Mouse (Mus musculus) heart, adult 18-20 months (tissue): ENCODE results near the gene Pld1. TPM values are rescaled to one million over a fixed set of nuclear protein-coding genes. Genes with fewer than 3 reads are reported as not detected.
A peak's percentile ranks its signal among the peaks of the same experiment; 100 is the strongest.

ENCODE experiments used
- DNase-seq, 2 experiments: peaks; one replicate each; pipeline ENCODE4 v3.0.0; 2021 to 2022; ENCODE audit warnings: mixed read lengths in 1 of 2
- total RNA-seq, 2 experiments: library from RNA; stranded (reverse); gene quantifications; 2 replicates each; pipeline ENCODE4 v1.2.3; 2021

Pld1 gene
- total RNA-seq, 2 experiments from 2014 or later, result 8.0 to 11.8 TPM

GRCm38 (mm10) chr3:28047599-28047998 is 109.1 kb downstream of the Pld1 start:
- DNase-seq, result no peak

GRCm38 (mm10) chr3:28049526-28049925 is 111.0 kb downstream of the Pld1 start:
- peak in 1 of 2 experiments; percentile 11 for DNase-seq

DNA sequence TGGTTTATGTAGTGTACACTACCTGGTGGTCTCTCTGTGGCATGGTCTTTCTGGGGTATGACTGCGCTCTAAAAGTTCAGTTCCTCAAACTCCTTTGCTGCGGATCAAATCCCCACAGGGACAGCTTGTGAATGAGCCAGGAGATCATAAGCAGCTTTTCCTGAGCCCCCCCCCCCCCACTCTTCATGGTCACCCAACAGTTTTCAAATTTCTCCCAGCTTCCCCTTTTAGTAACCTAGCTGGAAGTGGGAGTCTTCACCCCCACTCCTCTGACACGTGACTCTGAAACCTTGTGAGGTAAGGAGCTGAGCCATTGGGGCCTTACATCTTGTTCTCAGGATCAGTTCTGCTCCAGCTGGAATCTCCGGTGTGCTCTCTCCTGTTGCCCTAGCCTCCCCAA is 114.6 kb downstream of the Pld1 start:
- DNase-seq, result no peak

- DNase-seq, result no peak
Measured at GRCm38 (mm10) chr3:28060713-28061112, 122.2 kb downstream of the Pld1 start.

DNA sequence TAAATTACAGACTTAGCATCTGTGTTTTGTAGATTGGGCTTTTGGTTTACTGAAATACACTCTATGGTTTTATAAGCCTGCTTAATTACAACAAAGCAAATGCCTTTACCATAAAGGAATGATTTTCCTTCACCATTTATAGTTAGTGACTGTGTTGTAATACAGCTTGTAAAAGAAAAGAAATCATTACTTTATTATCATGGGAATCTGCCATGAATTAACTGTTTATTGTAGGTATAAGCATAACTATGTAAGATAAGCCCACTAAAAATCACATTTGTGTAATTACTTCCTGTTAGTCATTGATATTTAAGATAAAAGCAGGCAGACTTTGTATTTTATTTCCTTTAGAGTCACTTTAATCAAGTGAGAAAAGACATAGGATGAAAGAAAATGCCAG is 122.7 kb downstream of the Pld1 start:
- DNase-seq, result no peak

- no peak for DNase-seq
Measured at GRCm38 (mm10) chr3:28079211-28079610, 140.7 kb downstream of the Pld1 start.

- DNase-seq, result peak; percentile 67 to 76
Measured at GRCm38 (mm10) chr3:28080116-28080515, 141.6 kb downstream of the Pld1 start.

DNA sequence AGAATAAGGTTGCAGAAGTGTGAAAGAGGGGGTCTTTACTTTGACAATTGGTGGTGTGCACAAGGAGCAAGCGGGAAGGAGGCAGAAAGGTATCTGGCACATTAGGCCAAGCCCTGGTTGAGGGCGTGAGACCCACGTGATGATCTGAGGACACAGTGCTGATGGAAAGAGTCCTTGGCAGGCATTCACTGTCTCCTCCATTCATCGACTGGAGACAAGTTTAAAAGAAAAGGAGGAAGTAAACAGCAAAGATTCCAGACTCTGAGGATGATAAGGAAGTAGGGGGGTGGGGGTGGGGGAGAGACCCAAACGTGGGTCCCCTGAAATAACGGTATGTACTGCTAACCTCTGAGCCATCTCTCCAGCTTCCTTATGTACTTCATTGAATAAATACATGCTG is 142.5 kb downstream of the Pld1 start:
- peak in 1 of 2 experiments; percentile 47 for DNase-seq

DNA sequence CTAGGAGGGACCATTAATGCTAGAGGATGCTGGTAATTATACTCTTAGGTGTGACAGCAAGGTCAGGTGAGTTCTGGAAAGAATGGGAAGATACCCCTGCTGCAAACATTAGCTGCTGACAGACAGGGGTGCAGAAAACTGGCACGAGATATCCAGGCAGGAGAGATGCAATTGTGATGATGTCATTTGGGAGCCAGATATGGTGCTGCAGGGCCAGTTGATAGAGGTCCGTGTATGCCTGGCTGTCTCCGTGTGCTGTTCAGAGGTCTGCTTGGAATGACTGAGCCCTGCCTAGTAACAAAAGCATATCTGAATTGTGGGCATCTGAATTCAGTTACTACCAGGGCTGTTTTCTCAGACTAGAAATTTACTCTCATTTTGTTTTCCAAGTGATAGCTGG is 144.7 kb downstream of the Pld1 start:
- DNase-seq, result no peak

- no peak for DNase-seq
Measured at GRCm38 (mm10) chr3:28084281-28084680, 145.8 kb downstream of the Pld1 start.

DNA sequence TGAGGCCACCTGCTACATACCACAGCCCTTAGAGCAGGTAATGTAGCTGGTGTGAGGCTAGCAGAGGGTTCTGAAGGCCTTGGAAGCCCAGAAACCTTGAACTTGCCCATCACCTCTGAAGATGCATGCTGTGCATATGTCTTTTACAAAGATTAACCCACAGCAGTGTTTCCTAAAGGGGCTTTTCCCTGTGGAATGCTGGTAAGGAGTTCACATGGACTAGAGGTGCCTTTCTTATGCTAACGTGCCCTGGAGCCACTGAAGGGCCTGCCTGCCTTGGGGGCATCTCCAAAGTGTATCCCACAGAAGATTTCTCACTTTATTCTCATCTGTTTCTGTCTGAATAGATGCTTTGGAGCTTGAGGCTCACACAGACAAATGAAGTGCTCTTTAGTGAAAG is 152.8 kb downstream of the Pld1 start:
- no peak for DNase-seq

DNA sequence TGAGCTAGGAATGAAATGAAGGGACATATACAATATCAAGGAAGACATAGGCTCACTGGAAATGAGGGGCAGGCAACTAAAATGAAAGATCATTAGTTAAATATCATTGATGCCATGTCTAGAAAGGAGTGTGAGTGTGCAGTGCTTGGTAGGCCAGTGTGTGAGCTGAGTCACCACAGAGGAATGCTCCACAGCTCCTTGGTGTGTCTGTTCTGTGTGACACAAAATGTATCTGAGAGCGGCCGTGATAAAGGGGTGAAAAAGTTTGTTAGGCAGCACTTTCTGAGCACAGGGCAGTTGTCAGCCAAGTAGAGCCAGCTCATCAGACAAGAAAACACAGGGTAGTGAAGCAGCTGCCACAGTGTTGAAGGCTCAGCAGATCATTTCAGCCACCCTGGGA is 153.2 kb downstream of the Pld1 start:
- no peak for DNase-seq

DNA sequence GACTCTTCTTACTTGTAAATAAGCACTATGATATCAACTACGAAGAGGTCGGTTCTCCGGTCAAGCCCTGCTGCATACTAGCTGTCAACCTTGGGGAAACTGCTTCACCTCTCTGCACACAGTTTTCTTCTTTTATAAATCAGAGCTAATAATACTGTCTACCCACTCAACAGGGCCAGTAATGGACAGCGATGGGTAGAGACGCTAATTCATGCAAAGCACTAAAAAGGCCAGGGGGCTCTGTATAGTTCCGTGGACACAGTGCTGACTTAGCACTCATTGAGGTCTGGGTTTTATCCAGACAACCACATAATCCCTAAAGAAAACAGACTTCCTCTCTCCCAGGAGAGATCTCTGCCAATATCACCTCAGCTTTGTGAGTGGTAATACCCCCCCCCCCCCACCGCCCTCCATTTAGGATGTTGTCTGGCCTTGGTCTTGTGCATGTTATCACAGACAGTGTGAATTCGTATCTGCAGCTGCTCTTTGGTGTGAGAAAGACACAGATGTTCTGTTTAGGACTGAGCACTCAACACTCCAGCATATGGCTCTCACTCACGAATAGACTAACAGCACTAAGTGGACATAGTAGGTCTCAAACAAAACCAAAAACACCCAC is 155.3 kb downstream of the Pld1 start:
- no peak for DNase-seq

DNA sequence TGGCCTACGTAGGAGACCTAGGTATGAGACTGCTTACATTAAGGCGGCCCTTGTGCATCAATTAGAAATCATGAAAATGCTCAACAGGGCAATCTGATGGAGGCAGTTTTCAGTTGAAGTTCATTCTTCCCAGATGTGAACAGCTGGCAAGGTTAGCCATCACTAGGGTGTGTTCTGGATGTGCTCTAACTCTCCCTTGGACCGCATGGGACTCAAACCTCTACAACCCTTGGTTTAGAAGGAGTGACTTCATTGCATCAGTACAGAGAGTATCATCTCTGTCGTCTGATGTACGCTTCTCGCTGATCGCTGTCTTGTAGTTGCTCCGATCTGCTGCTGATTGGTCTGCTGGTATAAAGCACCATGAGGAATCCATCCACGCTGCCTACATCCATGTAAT is 157.0 kb downstream of the Pld1 start:
- no peak for DNase-seq

DNA sequence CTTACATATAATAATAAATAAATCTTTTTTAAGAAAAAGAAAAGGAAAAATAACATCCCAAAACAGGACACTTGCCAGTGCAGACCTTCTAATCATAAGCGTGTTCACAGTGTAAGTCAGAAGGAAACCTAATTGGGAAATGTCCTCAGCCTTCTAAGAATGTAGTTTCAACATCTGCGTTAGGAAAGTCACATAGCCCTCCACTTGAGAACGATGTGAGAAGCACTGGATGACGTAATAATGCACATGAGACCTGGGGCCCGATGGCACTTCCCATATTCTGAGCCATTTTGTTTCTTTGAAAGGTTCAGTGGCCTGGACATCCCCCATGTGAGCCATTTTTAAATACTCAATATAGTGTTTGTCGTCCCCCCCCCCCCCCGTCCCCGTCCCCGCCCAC is 160.7 kb downstream of the Pld1 start:
- no peak for DNase-seq

GRCm38 (mm10) chr3:28104992-28105391 is 166.5 kb downstream of the Pld1 start:
- no peak for DNase-seq

DNA sequence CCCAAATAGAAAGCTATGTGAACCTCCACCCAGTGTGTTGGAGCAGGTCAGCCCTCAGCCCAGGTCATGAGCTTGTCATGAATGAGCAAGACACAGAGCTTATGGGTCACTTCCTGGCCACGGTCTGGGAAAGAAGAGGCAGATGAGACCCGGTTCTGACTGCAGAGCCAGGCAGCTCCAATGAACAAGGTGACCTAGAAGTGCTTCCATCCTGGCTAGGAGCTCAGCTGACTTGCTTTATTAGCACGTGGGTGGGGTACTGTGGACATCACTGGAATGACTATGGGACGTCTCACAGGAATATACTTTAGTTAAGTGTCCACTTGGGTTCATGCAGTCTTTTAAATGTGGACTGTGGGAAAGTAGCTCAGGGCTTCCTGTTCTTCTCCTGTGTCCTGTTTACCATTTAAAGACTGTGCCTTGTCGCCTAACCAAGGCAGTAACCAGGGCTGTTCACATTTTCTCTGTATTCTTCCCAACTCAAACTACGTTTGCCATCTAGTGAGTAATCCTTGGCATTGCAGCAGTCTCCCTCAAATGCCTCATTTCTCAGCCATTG is 169.0 kb downstream of the Pld1 start:
- DNase-seq, result peak; percentile 66 to 73

GRCm38 (mm10) chr3:28111516-28111915 is 173.0 kb downstream of the Pld1 start:
- DNase-seq, result peak; percentile 80 to 83

GRCm38 (mm10) chr3:28113881-28114280 is 175.4 kb downstream of the Pld1 start:
- DNase-seq, result no peak

- DNase-seq, result peak; percentile 51 to 69
Measured at GRCm38 (mm10) chr3:28141716-28142115, 203.2 kb downstream of the Pld1 start.

- peak; percentile 65 to 85 for DNase-seq
Measured at GRCm38 (mm10) chr3:28142121-28142520, 203.6 kb downstream of the Pld1 start.

DNA sequence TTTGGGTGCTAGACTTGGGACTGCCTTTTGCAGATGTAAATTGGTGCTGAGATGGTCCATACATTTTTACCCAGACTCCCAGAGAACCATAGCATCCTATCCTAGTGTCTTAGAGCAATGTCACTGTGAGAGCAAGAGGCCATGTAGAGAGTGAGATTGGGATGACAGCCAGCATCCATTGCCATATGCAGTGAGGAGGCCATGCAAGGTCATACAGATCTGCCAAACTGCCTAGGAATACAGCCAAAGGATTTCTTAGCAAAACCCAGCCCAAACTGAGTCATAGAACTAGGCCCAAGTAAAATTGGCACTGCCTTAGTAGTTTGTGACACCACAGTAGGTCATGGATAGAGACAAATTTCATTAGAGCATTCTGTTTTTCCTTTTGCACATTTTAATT is 206.2 kb downstream of the Pld1 start:
- DNase-seq, result peak; percentile 81 to 86

- DNase-seq, result no peak
Measured at GRCm38 (mm10) chr3:28145461-28145860, 207.0 kb downstream of the Pld1 start.

DNA sequence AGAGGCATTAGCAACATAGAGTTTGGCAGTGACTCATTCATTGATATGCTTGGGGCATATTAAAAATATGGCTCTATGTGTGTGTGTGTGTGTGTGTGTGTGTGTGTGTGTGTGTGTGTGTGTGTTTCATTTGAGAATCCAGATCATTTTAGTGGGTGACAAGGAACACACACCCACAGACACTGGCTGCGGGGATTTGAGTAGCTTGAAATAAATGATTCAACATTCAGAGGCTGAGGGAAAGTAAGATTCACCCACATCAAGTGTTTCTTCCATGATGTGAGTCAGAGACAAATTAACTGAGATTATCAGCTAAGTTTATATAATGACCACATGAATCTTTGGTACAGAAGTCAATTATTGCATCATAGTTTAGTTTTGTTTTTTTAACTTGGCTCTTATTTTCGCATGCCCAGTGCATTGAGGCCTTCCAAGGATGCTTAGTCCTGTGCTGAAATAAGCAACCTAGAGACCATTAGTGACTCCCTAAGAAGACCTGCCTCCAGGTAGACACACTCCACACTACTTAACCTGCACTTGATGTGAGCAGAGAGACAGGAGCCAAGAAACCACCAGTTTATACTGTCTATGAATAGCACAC is 211.3 kb downstream of the Pld1 start:
- no peak for DNase-seq
